10 mouse cellular contexts compared by ENCODE assay signal in genomic region chr1:120121930-120122530, GRCm38 (mm10). TPM values are rescaled to one million over a fixed set of nuclear protein-coding genes. Genes with fewer than 3 reads are reported as not detected.
DNase-seq lines count a peak whose midpoint lies in the region; ATAC-seq and TF ChIP-seq lines count a peak whose summit lies in the region.
"Had no signal": no experiment of that assay in that cellular context is flagged by ENCODE, and none has a peak within 500 bp of the region (broad histone marks: within the 10 kb centered on the region; RNA-seq: fewer than 3 reads in every experiment).

No protein-coding gene starts in this region.

- H3K4me3 ChIP-seq in spleen, adult 2 months (ENCODE audit: extremely low read depth, insufficient read depth, insufficient read length), result peak overlapping the region; percentile 87; the same call in 1 of the 2 replicates
- peak overlapping the region; percentile 63 for H3K4me3 ChIP-seq in forebrain, embryonic 11.5 days (ENCODE audit: low read depth, low read length)
- peak overlapping the region; percentile 68 for H3K4me3 ChIP-seq in liver, embryonic 12.5 days
- H3K4me3 ChIP-seq in stomach, embryonic 15.5 days (replicated peaks), result peak overlapping the region; percentile 70

- H3K9ac ChIP-seq in forebrain, embryonic 11.5 days (ENCODE audit: low read length), result peak overlapping the region; percentile 70
- peak overlapping the region; percentile 77 for H3K9ac ChIP-seq in liver, embryonic 12.5 days
- H3K9ac ChIP-seq in stomach, embryonic 15.5 days, result no peak overlapping the region

- no peak for ATAC-seq in forebrain, embryonic 11.5 days (replicated peaks; ENCODE audit: low FRiP score)
- ATAC-seq in liver, embryonic 12.5 days, result no peak
- ATAC-seq in stomach, embryonic 15.5 days (ENCODE audit: insufficient read depth, low FRiP score, low read depth), result no peak

- no peaks in the 10 kb centered on the region for H3K9me3 ChIP-seq in forebrain, embryonic 11.5 days (ENCODE audit: control insufficient read depth, low read length)
- H3K9me3 ChIP-seq in liver, embryonic 12.5 days (replicated peaks), result no peaks in the 10 kb centered on the region
- H3K9me3 ChIP-seq in stomach, embryonic 15.5 days, result no peaks in the 10 kb centered on the region

- 50% methylated on average over 9 of the region's 9 CpGs for WGBS in spleen, adult 2 months
- WGBS in forebrain, embryonic 11.5 days, result 87% methylated on average over 9 of the region's 9 CpGs
- 58% methylated on average over 9 of the region's 9 CpGs for WGBS in liver, embryonic 12.5 days (ENCODE audit: insufficient replicate concordance)
- 87% methylated on average over 9 of the region's 9 CpGs for WGBS in stomach, embryonic 15.5 days

- no peaks in the 10 kb centered on the region for H3K36me3 ChIP-seq in spleen, adult 2 months (ENCODE audit: control insufficient read depth, insufficient read depth, low read length)
- H3K36me3 ChIP-seq in forebrain, embryonic 11.5 days (ENCODE audit: control insufficient read depth, insufficient read depth, low read length), result no peaks in the 10 kb centered on the region; the same call in 1 of the 2 replicates
- H3K36me3 ChIP-seq in liver, embryonic 12.5 days, result peaks cover 15% of the 10 kb centered on the region
- 0 out of 2 replicates have a peak, but pooled peaks cover 7% of the 10 kb centered on the region for H3K36me3 ChIP-seq in stomach, embryonic 15.5 days

- peaks cover 8% of the 10 kb centered on the region; the same call in 1 of the 2 replicates for H3K4me1 ChIP-seq in spleen, adult 2 months (ENCODE audit: control insufficient read depth, insufficient read depth, insufficient read length)
- no peaks in the 10 kb centered on the region; the same call in 1 of the 2 replicates for H3K4me1 ChIP-seq in forebrain, embryonic 11.5 days (replicated peaks; ENCODE audit: control insufficient read depth, insufficient read depth, low read length)
- peaks cover 43% of the 10 kb centered on the region for H3K4me1 ChIP-seq in liver, embryonic 12.5 days
- H3K4me1 ChIP-seq in stomach, embryonic 15.5 days, result peaks cover 23% of the 10 kb centered on the region

- peak overlapping the region; percentile 87; the same call in 1 of the 2 replicates for H3K27ac ChIP-seq in spleen, adult 2 months (ENCODE audit: insufficient read depth, low read length)
- H3K27ac ChIP-seq in forebrain, embryonic 11.5 days (ENCODE audit: low read depth, low read length), result peak overlapping the region; percentile 86
- H3K27ac ChIP-seq in liver, embryonic 12.5 days, result peak overlapping the region; percentile 84
- peak overlapping the region; percentile 96 for H3K27ac ChIP-seq in stomach, embryonic 15.5 days

- no peaks in the 10 kb centered on the region for H3K27me3 ChIP-seq in spleen, adult 2 months (ENCODE audit: control insufficient read depth, insufficient read depth, low read length)
- no peaks in the 10 kb centered on the region for H3K27me3 ChIP-seq in forebrain, embryonic 11.5 days (ENCODE audit: control insufficient read depth, insufficient read depth, low read length)
- no peaks in the 10 kb centered on the region for H3K27me3 ChIP-seq in liver, embryonic 12.5 days (replicated peaks)
- no peaks in the 10 kb centered on the region for H3K27me3 ChIP-seq in stomach, embryonic 15.5 days (replicated peaks)

- no peak for DNase-seq in spleen, adult 2 months (ENCODE audit: low read depth in 1 of 2, low spot score in 2 of 2)
- no peak for DNase-seq in spleen, postnatal 36 days (ENCODE audit: low spot score in 2 of 2)
- DNase-seq in forebrain, embryonic 11.5 days (ENCODE audit: low spot score), result no peak
- DNase-seq in urinary bladder, postnatal 25 days (ENCODE audit: low spot score), result no peak
- DNase-seq in gastrocnemius, postnatal 25 days, result no peak
- no peak for DNase-seq in kidney, adult 8-10 months
- DNase-seq: cerebellum, postnatal 25 days; right cerebral cortex, postnatal 14 days had no signal

- TF ChIP-seq CTCF in spleen, adult 2 months (IDR thresholded peaks at IDR 0.05; ENCODE audit: extremely low read depth, insufficient read depth, insufficient read length, insufficient replicate concordance), result no peak

- H3K4me2 ChIP-seq in forebrain, embryonic 11.5 days (ENCODE audit: low read depth, low read length, severe bottlenecking), result peak overlapping the region; percentile 66
- H3K4me2 ChIP-seq in liver, embryonic 12.5 days, result peak overlapping the region; percentile 89
- peak overlapping the region; percentile 80 for H3K4me2 ChIP-seq in stomach, embryonic 15.5 days

- TF ChIP-seq POLR2A in spleen, adult 2 months (IDR thresholded peaks at IDR 0.05; ENCODE audit: low read depth, low read length), result no peak

RNA-seq across cellular contexts. Expression of gene 3110009E18Rik, which starts 1.0 kb away (rescaled TPM):
- polyA plus RNA-seq in spleen, adult 2 months (2012; rRNA removed), result 1.4 and 2.0 TPM in 2 replicates
- 19.6 and 23.1 TPM in 2 replicates for polyA plus RNA-seq in forebrain, embryonic 11.5 days (2014; fragmentation: Nextera tagmentation; extraction: Ambion mirVana)
- 12.8 and 14.3 TPM in 2 replicates for polyA plus RNA-seq in liver, embryonic 12.5 days (2016; fragmentation: Nextera tagmentation; extraction: Ambion mirVana)
- 16.6 and 17.8 TPM in 2 replicates for polyA plus RNA-seq in stomach, embryonic 15.5 days (2015; fragmentation: Nextera tagmentation; extraction: Ambion mirVana)
- 1 to 10 TPM; 4.9 to 5.4 TPM for total RNA-seq in gastrocnemius, postnatal 25 days (2021)

RNA-seq across cellular contexts. Expression of gene Dbi, which starts 1.2 kb away (rescaled TPM):
- polyA plus RNA-seq in spleen, adult 2 months (2012; rRNA removed), result 37.2 and 53.9 TPM in 2 replicates
- 783 and 824 TPM in 2 replicates for polyA plus RNA-seq in forebrain, embryonic 11.5 days (2014; fragmentation: Nextera tagmentation; extraction: Ambion mirVana)
- 470 and 475 TPM in 2 replicates for polyA plus RNA-seq in liver, embryonic 12.5 days (2016; fragmentation: Nextera tagmentation; extraction: Ambion mirVana)
- 895 and 902 TPM in 2 replicates for polyA plus RNA-seq in stomach, embryonic 15.5 days (2015; fragmentation: Nextera tagmentation; extraction: Ambion mirVana)
- 100 to 1,000 TPM; 177 to 210 TPM for total RNA-seq in gastrocnemius, postnatal 25 days (2021)

RNA-seq across cellular contexts. Expression of gene Tmem37, which starts 48.2 kb away (rescaled TPM):
- 17.3 and 20.8 TPM in 2 replicates for polyA plus RNA-seq in spleen, adult 2 months (2012; rRNA removed)
- polyA plus RNA-seq in forebrain, embryonic 11.5 days (2014; fragmentation: Nextera tagmentation; extraction: Ambion mirVana), result 5.3 and 6.9 TPM in 2 replicates
- 37.0 and 37.6 TPM in 2 replicates for polyA plus RNA-seq in liver, embryonic 12.5 days (2016; fragmentation: Nextera tagmentation; extraction: Ambion mirVana)
- polyA plus RNA-seq in stomach, embryonic 15.5 days (2015; fragmentation: Nextera tagmentation; extraction: Ambion mirVana), result 20.1 and 23.9 TPM in 2 replicates
- 10 to 100 TPM; 11.2 to 16.5 TPM for total RNA-seq in gastrocnemius, postnatal 25 days (2021)
